Mouse (Mus musculus) yolk sac, embryonic 10.5 days (tissue): ENCODE measurements around the gene Rasal1.

Source experiments
- DNase-seq: peaks from one replicate; pipeline ENCODE4 v3.0.0-alpha.2; 2017; ENCODE audit warnings: low spot score

The Rasal1 gene

GRCm38 (mm10) chr5:120656281-120656751 is 7.7 kb downstream of the Rasal1 start:
- DNase-seq: no peak

GRCm38 (mm10) chr5:120660816-120661215 is 12.2 kb downstream of the Rasal1 start:
- DNase-seq: no peak

- no peak for DNase-seq
Measured at GRCm38 (mm10) chr5:120664888-120665287, 16.3 kb downstream of the Rasal1 start.

- no peak for DNase-seq
Measured at GRCm38 (mm10) chr5:120668761-120669160, 20.1 kb downstream of the Rasal1 start.

GRCm38 (mm10) chr5:120670132-120670531 is 21.5 kb downstream of the Rasal1 start:
- DNase-seq: no peak

- DNase-seq: no peak
Measured at GRCm38 (mm10) chr5:120671865-120672264, 23.3 kb downstream of the Rasal1 start.

GRCm38 (mm10) chr5:120673626-120674025 is 25.0 kb downstream of the Rasal1 start:
- peak; percentile 33 for DNase-seq

- DNase-seq: no peak
Measured at GRCm38 (mm10) chr5:120674229-120675145, 25.9 kb downstream of the Rasal1 start.

- no peak for DNase-seq
Measured at GRCm38 (mm10) chr5:120677516-120677915, 28.9 kb downstream of the Rasal1 start.

- peak; percentile 80 for DNase-seq
Measured at GRCm38 (mm10) chr5:120679676-120680555, 31.3 kb downstream of the Rasal1 start.

- DNase-seq: no peak
Measured at GRCm38 (mm10) chr5:120680918-120681317, 32.3 kb downstream of the Rasal1 start.

- DNase-seq: no peak
Measured at GRCm38 (mm10) chr5:120682982-120683771, 34.6 kb downstream of the Rasal1 start.

- no peak for DNase-seq
Measured at GRCm38 (mm10) chr5:120685678-120686077, 37.1 kb downstream of the Rasal1 start.

- DNase-seq: no peak
Measured at GRCm38 (mm10) chr5:120686749-120687483, 38.3 kb downstream of the Rasal1 start.

- no peak for DNase-seq
Measured at GRCm38 (mm10) chr5:120687484-120687851, 38.9 kb downstream of the Rasal1 start.

GRCm38 (mm10) chr5:120687897-120688296 is 39.3 kb downstream of the Rasal1 start:
- DNase-seq: no peak

- DNase-seq: no peak
Measured at GRCm38 (mm10) chr5:120688434-120688833, 39.8 kb downstream of the Rasal1 start.

GRCm38 (mm10) chr5:120690417-120690816 is 41.8 kb downstream of the Rasal1 start:
- no peak for DNase-seq

- no peak for DNase-seq
Measured at GRCm38 (mm10) chr5:120692034-120692433, 43.4 kb downstream of the Rasal1 start.

GRCm38 (mm10) chr5:120693931-120694694 is 45.5 kb downstream of the Rasal1 start:
- DNase-seq: no peak
